Mouse (Mus musculus) 3134 (cell line): ENCODE results near the gene Gm14410.
"Not testable (repeated sequence)": the region's sequence is repeated elsewhere in the genome, so short reads cannot be mapped to it uniquely, and the experiment has no call there.

Experiments
- DNase-seq: peaks from one replicate; pipeline ENCODE4 v3.0.0-alpha.2; 2011; ENCODE audit warnings: low spot score; ENCODE audit not compliant: insufficient read length; ENCODE audit errors: extremely low read depth

Gm14410 gene

DNA sequence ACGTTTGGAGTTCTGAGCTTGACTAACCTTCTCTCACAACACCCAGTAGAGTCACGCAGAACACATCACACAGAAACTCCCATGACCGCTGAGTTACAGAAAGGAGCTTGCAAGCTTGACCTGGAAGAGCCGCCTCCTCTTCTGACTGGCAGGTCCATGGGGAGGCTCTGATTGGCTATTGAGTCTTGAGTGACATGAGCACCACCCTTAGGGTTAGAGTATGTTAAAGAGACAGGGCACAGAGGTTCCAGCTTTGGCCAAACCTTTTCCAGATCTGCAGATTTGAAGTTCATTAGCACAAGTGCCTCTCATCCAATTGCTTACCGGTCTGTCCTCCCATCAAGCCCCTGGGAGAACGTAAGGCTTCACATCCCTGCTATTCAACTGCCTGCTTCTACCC, at the start of gene Gm14410:
Gm14410 (minus strand) TSS at position 81 of the 400 bp plus-strand sequence.
- DNase-seq: not testable (repeated sequence)

DNA sequence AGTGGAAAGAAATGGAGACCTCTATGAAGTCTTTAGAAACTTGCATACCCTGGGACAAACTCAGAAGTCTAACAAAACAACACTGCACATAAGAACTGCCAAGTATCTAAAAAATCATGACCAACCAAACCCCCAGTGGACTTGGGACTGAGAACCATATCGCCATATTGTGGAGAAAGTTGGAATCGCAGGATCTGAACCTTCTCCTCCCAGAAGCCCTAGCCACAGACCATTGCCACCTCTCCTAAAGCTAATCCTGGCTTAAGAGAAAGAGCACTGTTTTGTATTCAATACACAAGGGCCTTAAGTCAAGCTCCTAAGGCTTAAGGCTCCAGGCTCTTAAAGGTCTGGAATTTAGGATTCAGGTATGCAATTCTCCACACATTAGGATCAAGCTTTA, 41.2 kb upstream of the Gm14410 start:
- DNase-seq: not testable (repeated sequence)

DNA sequence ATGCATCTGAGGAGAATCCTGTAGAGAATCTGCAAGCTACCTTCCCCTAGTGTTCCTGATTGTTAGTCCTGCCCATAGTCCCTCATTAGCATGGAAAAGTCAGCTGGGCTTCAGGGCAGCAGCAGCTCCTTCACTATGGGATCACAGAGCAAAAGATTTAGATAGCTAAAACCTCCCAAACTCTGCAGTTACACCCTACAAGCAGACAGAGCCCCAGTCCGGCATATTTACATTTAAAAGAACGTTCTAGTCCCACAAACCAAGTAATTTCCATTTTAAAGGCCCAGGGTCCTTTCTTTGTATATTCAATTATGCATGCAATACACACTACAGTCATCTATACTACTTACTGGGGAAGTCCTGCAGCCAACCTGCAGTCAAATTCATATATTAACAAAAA, 24.2 kb upstream of the Gm14410 start:
- DNase-seq: not testable (repeated sequence)

DNA sequence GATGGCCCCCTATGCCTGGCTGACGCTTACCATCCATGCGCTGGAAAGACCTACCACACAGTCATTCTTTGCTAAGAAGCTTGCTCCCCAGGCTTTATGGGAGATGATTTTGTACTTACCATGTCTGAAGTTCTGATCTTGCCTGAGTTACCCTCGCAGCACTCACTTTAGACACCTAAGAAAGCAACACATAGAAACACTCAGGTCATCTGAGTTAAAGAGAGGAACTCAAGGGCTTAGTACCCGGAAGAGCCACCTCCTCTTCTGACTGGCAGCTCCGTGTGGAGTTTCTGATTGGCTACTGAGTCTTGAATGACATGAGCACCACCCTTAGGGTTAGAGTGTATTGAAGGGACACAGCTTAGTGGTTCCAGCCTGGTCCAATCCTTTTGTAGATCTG, 33.5 kb downstream of the Gm14410 start:
- peak; percentile 60 for DNase-seq
